ENCODE assay signal across 26 mouse cellular contexts in the genomic region with DNA sequence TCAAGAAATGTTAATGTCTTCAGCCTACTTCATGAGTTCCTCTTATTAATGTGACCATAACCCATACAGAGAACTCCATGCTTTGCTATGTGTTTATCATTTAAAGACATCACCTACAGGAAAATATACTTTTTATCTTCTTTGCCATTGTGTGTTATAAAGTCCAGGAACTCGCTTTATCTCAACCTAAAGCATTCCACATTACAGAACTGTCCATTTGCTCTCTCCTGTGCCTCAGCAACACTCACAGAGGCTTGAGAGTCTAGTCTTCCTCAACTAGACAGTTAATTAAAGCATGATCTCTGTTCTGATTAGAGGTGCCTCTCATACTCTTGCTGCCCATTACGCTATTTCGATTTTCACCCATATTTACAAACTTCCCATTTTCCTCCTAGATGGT.
"Had no signal": no experiment of that assay in that cellular context is flagged by ENCODE, and none has a peak within 500 bp of the region (broad histone marks: within the 10 kb centered on the region; RNA-seq: fewer than 3 reads in every experiment).

No protein-coding gene starts in this region.

- H3K4me3 ChIP-seq: gastrocnemius, adult 2 months; heart, embryonic 10.5 days; heart, embryonic 12.5 days; hindbrain, embryonic 10.5 days; hindbrain, embryonic 12.5 days; intestine, embryonic 15.5 days; layer of hippocampus, adult 2 months; limb, embryonic 13.5 days; limb, embryonic 15.5 days; liver, embryonic 12.5 days had no signal

- H3K4me1 ChIP-seq: heart, embryonic 10.5 days; heart, embryonic 12.5 days; hindbrain, embryonic 10.5 days; hindbrain, embryonic 12.5 days; intestine, embryonic 15.5 days; limb, embryonic 13.5 days; limb, embryonic 15.5 days; liver, embryonic 12.5 days had no signal

- H3K27ac ChIP-seq: gastrocnemius, adult 2 months; heart, embryonic 10.5 days; hindbrain, embryonic 10.5 days; hindbrain, embryonic 12.5 days; hindbrain, embryonic 14.5 days; intestine, embryonic 15.5 days; layer of hippocampus, adult 2 months; limb, embryonic 13.5 days; limb, embryonic 15.5 days; liver, embryonic 12.5 days; liver, embryonic 14.5 days had no signal

- ATAC-seq: hindbrain, embryonic 16.5 days; inflammation-experienced regulatory T-cells, adult 6 months; intestine, embryonic 15.5 days; intestine, postnatal 0 days; liver, embryonic 12.5 days had no signal

- H3K9me3 ChIP-seq: heart, embryonic 10.5 days; heart, embryonic 12.5 days; hindbrain, embryonic 10.5 days; hindbrain, embryonic 12.5 days; intestine, embryonic 15.5 days; limb, embryonic 13.5 days; limb, embryonic 15.5 days; liver, embryonic 12.5 days had no signal

- H3K36me3 ChIP-seq: heart, embryonic 10.5 days; heart, embryonic 12.5 days; hindbrain, embryonic 10.5 days; hindbrain, embryonic 12.5 days; intestine, embryonic 15.5 days; limb, embryonic 13.5 days; limb, embryonic 15.5 days; liver, embryonic 12.5 days had no signal

- H3K27me3 ChIP-seq: heart, embryonic 12.5 days; hindbrain, embryonic 12.5 days; intestine, embryonic 15.5 days; limb, embryonic 13.5 days; limb, embryonic 15.5 days; liver, embryonic 12.5 days had no signal

- H3K9ac ChIP-seq: heart, embryonic 12.5 days; hindbrain, embryonic 12.5 days; hindbrain, embryonic 14.5 days; intestine, embryonic 15.5 days; limb, embryonic 13.5 days; limb, embryonic 15.5 days; liver, embryonic 12.5 days; liver, embryonic 14.5 days had no signal

- DNase-seq: gastrocnemius, adult 2 months; gastrocnemius, postnatal 10 days; gastrocnemius, postnatal 25 days; heart, adult 18-20 months; heart, postnatal 10 days; heart, postnatal 4 days; kidney, adult 18-20 months; kidney, adult 8-10 months; kidney, postnatal 10 days; kidney, postnatal 25 days; kidney, postnatal 4 days; left cerebral cortex, postnatal 4 days had no signal
